Mouse (Mus musculus): Measurements from ENCODE around the gene Tbl3. TPM values are rescaled to one million over a fixed set of nuclear protein-coding genes. Genes with fewer than 3 reads are reported as not detected.
"Not testable (repeated sequence)": the region's sequence is repeated elsewhere in the genome, so short reads cannot be mapped to it uniquely, and the experiment has no call there.

The Tbl3 gene
- polyA plus RNA-seq, 1 experiment from 2014 or later, result 64.4 TPM

GRCm38 (mm10) chr17:24667416-24667815 lies 40.0 kb downstream of the Tbl3 start:
- no peak for ATAC-seq (ENCODE audit: insufficient read depth, low FRiP score, low read depth)
- Histone ChIP-seq H3K9me3 (no peaks in the 10 kb centered on the region), H3K36me3 (no peaks in the 10 kb centered on the region), H3K4me3 (replicated peaks) (no peak overlapping the region), H3K4me2 (no peak overlapping the region), H3K27me3 (replicated peaks) (no peaks in the 10 kb centered on the region), H3K9ac (no peak overlapping the region), H3K4me1 (peaks cover 20% of the 10 kb centered on the region), H3K27ac (no peak overlapping the region)
- WGBS, result 21% methylated on average over 6 of the region's 6 CpGs

GRCm38 (mm10) chr17:24667011-24667410 lies 40.4 kb downstream of the Tbl3 start:
- H3K27me3 ChIP-seq (replicated peaks); H3K36me3 ChIP-seq; H3K27ac ChIP-seq; H3K9ac ChIP-seq; ATAC-seq (ENCODE audit: insufficient read depth, low FRiP score, low read depth); H3K4me2 ChIP-seq; H3K9me3 ChIP-seq; H3K4me3 ChIP-seq (replicated peaks): not testable (repeated sequence)
- H3K4me1 ChIP-seq, result peaks cover 16% of the 10 kb centered on the region
- 58% methylated on average over 7 of the region's 7 CpGs for WGBS

DNA sequence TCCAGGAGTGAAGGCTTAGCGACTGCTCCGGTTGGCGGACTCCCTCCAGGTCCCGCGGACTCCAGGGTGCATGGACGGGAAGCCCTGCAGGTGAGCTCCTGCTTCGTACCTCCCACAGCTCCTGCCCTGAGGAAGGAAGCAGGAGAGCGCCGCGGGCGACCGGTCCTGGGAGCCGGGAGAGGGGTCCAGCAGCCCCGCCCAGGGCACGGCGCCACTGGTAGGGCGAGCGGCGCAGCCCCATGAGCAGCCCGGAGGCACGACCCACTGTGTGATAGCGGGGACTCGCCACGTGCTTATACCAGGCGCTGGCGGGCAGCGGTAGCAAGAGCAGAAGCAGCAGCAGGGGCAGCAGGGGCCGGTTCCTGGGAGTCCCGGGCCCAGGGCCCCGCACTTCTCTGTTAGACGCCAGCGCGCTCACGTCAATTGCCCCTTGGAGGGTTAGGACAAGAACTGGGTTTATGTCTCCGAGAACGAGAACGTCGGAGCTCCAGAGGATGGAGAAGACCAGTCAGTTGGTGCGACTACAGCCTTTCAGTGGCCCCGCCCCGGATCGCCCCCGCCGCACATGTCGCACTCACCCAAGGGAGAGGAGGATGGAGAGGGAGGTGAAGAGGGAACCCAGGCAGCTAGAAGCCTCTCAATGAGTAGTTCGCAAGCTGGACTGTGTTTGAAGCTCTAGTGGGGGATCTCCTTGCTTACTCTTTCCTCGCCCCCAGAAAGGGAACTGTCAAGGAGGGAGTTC lies 49.3 kb downstream of the Tbl3 start, which contains the start of gene Npw:
Npw (minus strand) TSS at position 441 of the 742 bp plus-strand sequence.
- peaks cover 42% of the 10 kb centered on the region for H3K27me3 ChIP-seq (replicated peaks)
- H3K4me2 ChIP-seq, result peak within 1 kb of the TSS; percentile 95
- no peaks in the 10 kb centered on the region for H3K9me3 ChIP-seq
- WGBS, result 1% methylated on average over 47 of the region's 47 CpGs
- H3K36me3 ChIP-seq, result no peaks in the 10 kb centered on the region
- no peak within 1 kb of the TSS for H3K27ac ChIP-seq
- H3K4me3 ChIP-seq (replicated peaks), result peak within 1 kb of the TSS; percentile 40
- ATAC-seq (ENCODE audit: insufficient read depth, low FRiP score, low read depth), result peak; percentile 51
- no peak within 1 kb of the TSS; the same call in 1 of the 2 replicates for H3K9ac ChIP-seq
- H3K4me1 ChIP-seq, result peaks cover 12% of the 10 kb centered on the region; the same call in 1 of the 2 replicates

DNA sequence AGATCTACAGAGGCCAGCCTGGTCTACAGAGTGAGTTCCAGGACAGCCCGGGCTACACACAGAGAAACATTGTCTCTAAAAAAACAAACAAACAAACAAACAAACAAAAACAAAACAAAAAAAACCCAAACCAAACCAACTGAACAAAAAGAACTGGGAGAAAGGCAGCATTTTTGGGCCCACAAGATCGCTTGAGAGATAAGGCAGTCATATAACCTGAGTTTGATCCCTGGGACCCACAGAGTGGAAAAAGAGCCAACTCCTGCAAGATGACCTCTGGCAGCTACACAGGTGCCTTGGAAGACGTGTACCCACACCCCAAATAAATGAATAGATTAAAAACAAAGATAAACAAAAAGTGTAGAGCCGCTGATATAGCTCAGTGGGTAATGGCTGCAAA lies 52.5 kb downstream of the Tbl3 start:
- peaks cover 18% of the 10 kb centered on the region; the same call in 1 of the 2 replicates for H3K4me1 ChIP-seq
- WGBS, result 67% methylated on average over 4 of the region's 4 CpGs
- no peak for ATAC-seq (ENCODE audit: insufficient read depth, low FRiP score, low read depth)
- H3K4me3 ChIP-seq (replicated peaks), result no peak overlapping the region
- no peak overlapping the region for H3K9ac ChIP-seq
- H3K27ac ChIP-seq, result no peak overlapping the region
- H3K36me3 ChIP-seq, result no peaks in the 10 kb centered on the region
- H3K27me3 ChIP-seq (replicated peaks), result peaks cover 33% of the 10 kb centered on the region
- H3K4me2 ChIP-seq, result no peak overlapping the region
- H3K9me3 ChIP-seq, result no peaks in the 10 kb centered on the region

DNA sequence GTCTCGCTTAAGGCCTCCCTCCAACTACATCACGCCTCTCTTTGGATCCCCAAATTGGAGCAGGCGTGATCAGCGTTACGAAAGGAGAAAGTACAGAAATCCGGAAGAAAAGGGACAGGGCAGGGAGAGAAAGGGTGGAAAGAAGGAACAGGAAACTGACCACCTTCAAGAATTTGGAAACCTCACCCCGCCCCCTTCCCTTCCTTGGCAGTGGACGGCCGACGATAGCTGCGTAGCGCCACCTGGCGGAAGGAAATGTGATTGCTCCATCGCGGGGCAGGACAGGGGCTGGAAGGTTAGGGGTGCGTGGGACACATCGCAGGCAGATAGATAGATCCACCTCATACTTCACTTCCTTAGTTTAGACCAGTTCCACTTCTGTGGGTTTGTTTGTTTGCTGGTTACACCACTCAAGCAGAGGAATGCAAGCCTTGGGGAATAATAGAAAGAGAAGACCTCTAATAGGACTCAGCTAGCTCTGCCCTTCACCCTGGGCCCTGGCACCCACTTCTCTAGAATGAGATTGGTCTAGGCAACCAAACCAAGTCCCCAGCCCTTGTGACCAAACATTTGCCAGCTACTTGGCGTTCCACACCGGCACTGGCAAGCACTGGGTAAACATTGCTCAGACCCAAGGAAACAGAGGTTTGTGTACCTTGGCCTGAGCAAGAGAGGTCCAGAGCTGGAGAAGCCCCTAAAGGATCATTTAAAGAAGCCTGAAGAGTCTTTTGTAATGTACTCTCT lies 53.3 kb downstream of the Tbl3 start:
- Histone ChIP-seq H3K36me3 (no peaks in the 10 kb centered on the region), H3K27me3 (replicated peaks) (peaks cover 28% of the 10 kb centered on the region), H3K9ac (no peak overlapping the region), H3K27ac (0 out of 2 replicates have a peak overlapping the region, but pooled peaks have one; percentile 33), H3K4me3 (replicated peaks) (peak overlapping the region; percentile 34), H3K4me1 (peaks cover 18% of the 10 kb centered on the region; the same call in 1 of the 2 replicates), H3K4me2 (peak overlapping the region; percentile 61), H3K9me3 (no peaks in the 10 kb centered on the region)
- WGBS, result 2% methylated on average over 19 of the region's 19 CpGs
- peak; percentile 43 for ATAC-seq (ENCODE audit: insufficient read depth, low FRiP score, low read depth)

- WGBS, result 80% methylated on average over 3 of the region's 3 CpGs
- Histone ChIP-seq H3K36me3 (no peaks in the 10 kb centered on the region), H3K9ac (no peak overlapping the region), H3K4me3 (replicated peaks) (no peak overlapping the region), H3K27ac (no peak overlapping the region), H3K4me2 (no peak overlapping the region), H3K9me3 (no peaks in the 10 kb centered on the region), H3K27me3 (replicated peaks) (peaks cover 5% of the 10 kb centered on the region; the same call in 1 of the 2 replicates), H3K4me1 (peaks cover 16% of the 10 kb centered on the region; the same call in 1 of the 2 replicates)
- no peak for ATAC-seq (ENCODE audit: insufficient read depth, low FRiP score, low read depth)
Measured at GRCm38 (mm10) chr17:24651835-24652234, 55.6 kb downstream of the Tbl3 start.

DNA sequence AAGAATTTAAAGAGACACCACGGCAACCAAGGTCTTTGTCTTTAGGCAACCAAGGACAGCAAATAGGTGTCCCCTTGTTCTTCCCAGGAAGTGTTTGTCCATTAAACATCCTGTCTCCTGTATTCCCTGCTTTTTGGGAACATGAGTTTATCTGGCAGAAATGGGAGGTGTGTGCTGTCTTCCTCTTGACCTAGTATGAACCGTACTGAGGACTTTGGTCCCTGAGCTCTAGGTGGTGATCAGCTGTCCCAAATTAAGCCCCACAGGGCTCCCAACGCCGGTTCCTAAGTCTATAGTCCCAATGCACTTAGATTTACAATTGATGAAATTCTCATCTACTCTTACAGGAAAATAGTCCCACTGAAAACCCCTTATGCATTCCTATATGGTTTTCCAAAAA lies 56.7 kb downstream of the Tbl3 start:
- no peak overlapping the region for H3K4me3 ChIP-seq (replicated peaks)
- no peak for ATAC-seq (ENCODE audit: insufficient read depth, low FRiP score, low read depth)
- H3K36me3 ChIP-seq, result no peaks in the 10 kb centered on the region
- H3K27me3 ChIP-seq (replicated peaks), result no peaks in the 10 kb centered on the region
- 74% methylated on average over 4 of the region's 4 CpGs for WGBS
- H3K9ac ChIP-seq, result no peak overlapping the region
- H3K4me1 ChIP-seq, result peaks cover 16% of the 10 kb centered on the region; the same call in 1 of the 2 replicates
- 0 out of 2 replicates have a peak overlapping the region, but pooled peaks have one; percentile 11 for H3K27ac ChIP-seq
- H3K9me3 ChIP-seq, result no peaks in the 10 kb centered on the region
- peak overlapping the region; percentile 99; the same call in 1 of the 2 replicates for H3K4me2 ChIP-seq

- no peaks in the 10 kb centered on the region for H3K27me3 ChIP-seq (replicated peaks)
- H3K4me1 ChIP-seq, result peaks cover 23% of the 10 kb centered on the region; the same call in 1 of the 2 replicates
- H3K4me2 ChIP-seq, result peak within 1 kb of the TSS; percentile 99
- peak within 1 kb of the TSS; percentile 95 for H3K9ac ChIP-seq
- peak; percentile 69; the same call in 1 of the 2 replicates for ATAC-seq (ENCODE audit: insufficient read depth, low FRiP score, low read depth)
- H3K4me3 ChIP-seq (replicated peaks), result peak within 1 kb of the TSS; percentile 81
- H3K27ac ChIP-seq, result peak within 1 kb of the TSS; percentile 31; the same call in 1 of the 2 replicates
- no peaks in the 10 kb centered on the region for H3K36me3 ChIP-seq
- no peaks in the 10 kb centered on the region for H3K9me3 ChIP-seq
- WGBS, result under 1% methylated on average over 41 of the region's 41 CpGs
Measured at GRCm38 (mm10) chr17:24650070-24650616, 57.3 kb downstream of the Tbl3 start, which contains the start of gene Slc9a3r2. Gene Slc9a3r2, minus strand, starts transcription at chr17:24650327.

GRCm38 (mm10) chr17:24649581-24650069 lies 57.8 kb downstream of the Tbl3 start:
- H3K27ac ChIP-seq, result peak overlapping the region; percentile 31; the same call in 1 of the 2 replicates
- WGBS, result 2% methylated on average over 35 of the region's 35 CpGs
- H3K36me3 ChIP-seq, result no peaks in the 10 kb centered on the region
- H3K9ac ChIP-seq, result peak overlapping the region; percentile 95
- peak; percentile 24; the same call in 1 of the 2 replicates for ATAC-seq (ENCODE audit: insufficient read depth, low FRiP score, low read depth)
- no peaks in the 10 kb centered on the region for H3K27me3 ChIP-seq (replicated peaks)
- H3K4me1 ChIP-seq, result peaks cover 28% of the 10 kb centered on the region; the same call in 1 of the 2 replicates
- H3K9me3 ChIP-seq, result no peaks in the 10 kb centered on the region
- peak overlapping the region; percentile 81 for H3K4me3 ChIP-seq (replicated peaks)
- H3K4me2 ChIP-seq, result peak overlapping the region; percentile 99

GRCm38 (mm10) chr17:24648731-24649377 lies 58.6 kb downstream of the Tbl3 start:
- 71% methylated on average over 10 of the region's 10 CpGs for WGBS
- H3K36me3 ChIP-seq, result no peaks in the 10 kb centered on the region
- no peaks in the 10 kb centered on the region for H3K27me3 ChIP-seq (replicated peaks)
- H3K4me3 ChIP-seq (replicated peaks), result peak overlapping the region; percentile 81
- H3K9me3 ChIP-seq, result no peaks in the 10 kb centered on the region
- H3K4me1 ChIP-seq, result peaks cover 33% of the 10 kb centered on the region; the same call in 1 of the 2 replicates
- no peak overlapping the region for H3K9ac ChIP-seq
- ATAC-seq (ENCODE audit: insufficient read depth, low FRiP score, low read depth), result no peak
- peak overlapping the region; percentile 99 for H3K4me2 ChIP-seq
- no peak overlapping the region for H3K27ac ChIP-seq
